27 mouse cellular contexts compared by ENCODE assay signal in the genomic region with DNA sequence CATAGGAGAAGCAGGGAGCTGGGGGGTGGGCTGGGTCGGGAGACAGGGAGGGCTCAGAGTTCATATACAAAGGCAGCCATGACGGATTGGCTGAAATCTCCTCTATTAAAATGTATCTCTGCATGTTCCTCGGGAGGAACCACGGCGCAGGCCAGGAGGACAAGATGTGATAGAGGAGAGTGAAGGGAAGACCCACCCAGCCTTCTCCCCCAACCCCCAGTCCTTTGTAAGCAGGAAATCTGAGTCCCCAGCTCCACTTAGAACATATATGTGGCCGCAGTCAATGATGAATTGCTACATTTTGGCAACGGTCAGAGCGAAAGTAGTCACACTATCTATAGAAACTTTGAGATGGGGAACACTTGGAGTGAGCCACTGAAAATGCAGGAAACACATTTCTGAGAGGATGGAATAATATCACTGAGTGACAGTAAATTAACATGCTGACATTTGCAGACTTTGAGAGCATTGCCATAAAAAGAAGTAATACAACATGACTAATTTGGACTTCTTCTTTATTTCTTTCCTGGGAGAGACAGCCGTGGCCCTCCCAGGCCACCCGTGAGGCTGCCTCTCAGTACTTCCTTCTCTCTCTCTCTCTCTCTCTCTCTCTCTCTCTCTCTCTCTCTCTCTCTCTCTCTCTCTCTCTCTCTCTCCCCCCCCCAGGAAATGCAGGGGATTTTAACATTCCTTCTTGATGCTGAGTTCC.
DNase-seq lines count a peak whose midpoint lies in the region; ATAC-seq and TF ChIP-seq lines count a peak whose summit lies in the region.
"Had no signal": no experiment of that assay in that cellular context is flagged by ENCODE, and none has a peak within 500 bp of the region (broad histone marks: within the 10 kb centered on the region; RNA-seq: fewer than 3 reads in every experiment).

No protein-coding gene starts in this region.

- no peaks in the 10 kb centered on the region for H3K9me3 ChIP-seq in kidney, postnatal 0 days (replicated peaks; ENCODE audit: low read length)
- H3K9me3 ChIP-seq in lung, postnatal 0 days (ENCODE audit: low read length): no peaks in the 10 kb centered on the region; the same call in 1 of the 2 replicates
- no peaks in the 10 kb centered on the region for H3K9me3 ChIP-seq in stomach, embryonic 14.5 days (ENCODE audit: control insufficient read depth, low read depth, low read length)
- no peaks in the 10 kb centered on the region for H3K9me3 ChIP-seq in hindbrain, embryonic 13.5 days
- H3K9me3 ChIP-seq: embryonic facial prominence, embryonic 10.5 days; embryonic facial prominence, embryonic 15.5 days; forebrain, embryonic 13.5 days; limb, embryonic 13.5 days; midbrain, embryonic 13.5 days had no signal

- 40% methylated on average over 10 of the region's 10 CpGs for WGBS in kidney, postnatal 0 days
- 42% methylated on average over 10 of the region's 10 CpGs for WGBS in lung, postnatal 0 days
- WGBS in stomach, embryonic 14.5 days: 21% methylated on average over 10 of the region's 10 CpGs
- WGBS in hindbrain, embryonic 13.5 days: 69% methylated on average over 10 of the region's 10 CpGs

- DNase-seq in kidney, postnatal 0 days (ENCODE audit: low spot score): peak; percentile 78
- DNase-seq in kidney, postnatal 25 days: no peak
- peak; percentile 12 for DNase-seq in lung, postnatal 0 days (ENCODE audit: low spot score)
- no peak for DNase-seq in lung, postnatal 14 days
- DNase-seq in urinary bladder, postnatal 4 days (ENCODE audit: low spot score in 2 of 2): no peak
- DNase-seq: adrenal gland, adult 2 months; B cell, adult 2 months; cerebellum, adult 2 months; cerebellum, postnatal 14 days; gastrocnemius, postnatal 25 days; heart, adult 18-20 months; heart, postnatal 4 days; kidney, postnatal 36 days; right cerebral cortex, postnatal 4 days; thymus, postnatal 14 days had no signal

- H3K36me3 ChIP-seq in kidney, postnatal 0 days (ENCODE audit: insufficient read depth, low read length): no peaks in the 10 kb centered on the region
- H3K36me3 ChIP-seq in lung, postnatal 0 days (ENCODE audit: insufficient read depth, low read length): no peaks in the 10 kb centered on the region
- no peaks in the 10 kb centered on the region for H3K36me3 ChIP-seq in stomach, embryonic 14.5 days (ENCODE audit: control insufficient read depth, insufficient read depth, low read length)
- no peaks in the 10 kb centered on the region for H3K36me3 ChIP-seq in hindbrain, embryonic 13.5 days
- H3K36me3 ChIP-seq: embryonic facial prominence, embryonic 10.5 days; embryonic facial prominence, embryonic 15.5 days; heart, embryonic 12.5 days; limb, embryonic 13.5 days; midbrain, embryonic 13.5 days; neural tube, embryonic 13.5 days had no signal

- H3K9ac ChIP-seq in kidney, postnatal 0 days (ENCODE audit: low read depth, low read length): no peak overlapping the region
- H3K9ac ChIP-seq in lung, postnatal 0 days (replicated peaks; ENCODE audit: low read depth): no peak overlapping the region
- H3K9ac ChIP-seq in stomach, embryonic 14.5 days (replicated peaks; ENCODE audit: low read depth, low read length): no peak overlapping the region
- H3K9ac ChIP-seq in hindbrain, embryonic 13.5 days: no peak overlapping the region
- H3K9ac ChIP-seq: embryonic facial prominence, embryonic 15.5 days; forebrain, embryonic 13.5 days; heart, embryonic 12.5 days; hindbrain, embryonic 14.5 days; limb, embryonic 13.5 days; midbrain, embryonic 13.5 days; neural tube, embryonic 13.5 days had no signal

- H3K4me3 ChIP-seq in kidney, postnatal 0 days (replicated peaks; ENCODE audit: low read depth, low read length): no peak overlapping the region
- H3K4me3 ChIP-seq in lung, postnatal 0 days (ENCODE audit: low read depth, low read length): no peak overlapping the region
- no peak overlapping the region for H3K4me3 ChIP-seq in stomach, embryonic 14.5 days (ENCODE audit: low read depth, low read length)
- H3K4me3 ChIP-seq in hindbrain, embryonic 13.5 days: no peak overlapping the region
- H3K4me3 ChIP-seq: embryonic facial prominence, embryonic 10.5 days; embryonic facial prominence, embryonic 15.5 days; forebrain, embryonic 13.5 days; heart, embryonic 12.5 days; limb, embryonic 13.5 days; midbrain, embryonic 13.5 days; neural tube, embryonic 13.5 days had no signal

- peaks cover 10% of the 10 kb centered on the region; the same call in 1 of the 2 replicates for H3K4me1 ChIP-seq in kidney, postnatal 0 days (replicated peaks; ENCODE audit: insufficient read depth, low read length)
- H3K4me1 ChIP-seq in lung, postnatal 0 days (ENCODE audit: insufficient read depth, low read depth, low read length): no peaks in the 10 kb centered on the region
- H3K4me1 ChIP-seq in stomach, embryonic 14.5 days (ENCODE audit: control insufficient read depth, insufficient read depth, low read length): peaks cover 15% of the 10 kb centered on the region; the same call in 1 of the 2 replicates
- H3K4me1 ChIP-seq in hindbrain, embryonic 13.5 days (replicated peaks): peaks cover 13% of the 10 kb centered on the region
- H3K4me1 ChIP-seq: embryonic facial prominence, embryonic 15.5 days; forebrain, embryonic 13.5 days; heart, embryonic 12.5 days; limb, embryonic 13.5 days had no signal

- H3K4me2 ChIP-seq in kidney, postnatal 0 days (ENCODE audit: low read length): no peak overlapping the region
- H3K4me2 ChIP-seq in lung, postnatal 0 days (replicated peaks; ENCODE audit: low read depth, low read length): no peak overlapping the region
- peak overlapping the region; percentile 26 for H3K4me2 ChIP-seq in stomach, embryonic 14.5 days (replicated peaks; ENCODE audit: low read depth, low read length)
- H3K4me2 ChIP-seq in hindbrain, embryonic 13.5 days: no peak overlapping the region
- H3K4me2 ChIP-seq: embryonic facial prominence, embryonic 15.5 days; forebrain, embryonic 13.5 days; heart, embryonic 12.5 days; hindbrain, embryonic 14.5 days; limb, embryonic 13.5 days; liver, embryonic 11.5 days; midbrain, embryonic 13.5 days; neural tube, embryonic 13.5 days had no signal

- no peak for TF ChIP-seq EP300 in lung, postnatal 0 days (IDR thresholded peaks at IDR 0.05)

- no peak for TF ChIP-seq CTCF in kidney, postnatal 0 days (IDR thresholded peaks at IDR 0.05; ENCODE audit: low read depth)
- no peak for TF ChIP-seq CTCF in lung, postnatal 0 days (IDR thresholded peaks at IDR 0.05)

- H3K27me3 ChIP-seq in kidney, postnatal 0 days (ENCODE audit: insufficient read depth, low read length): no peaks in the 10 kb centered on the region
- H3K27me3 ChIP-seq in lung, postnatal 0 days (replicated peaks; ENCODE audit: insufficient read depth, low read length): no peaks in the 10 kb centered on the region
- H3K27me3 ChIP-seq in stomach, embryonic 14.5 days (ENCODE audit: control insufficient read depth, insufficient read depth, low read length): no peaks in the 10 kb centered on the region
- no peaks in the 10 kb centered on the region for H3K27me3 ChIP-seq in hindbrain, embryonic 13.5 days
- H3K27me3 ChIP-seq: embryonic facial prominence, embryonic 15.5 days; forebrain, embryonic 13.5 days; heart, embryonic 12.5 days; limb, embryonic 13.5 days; midbrain, embryonic 13.5 days; neural tube, embryonic 13.5 days had no signal

- no peak for ATAC-seq in kidney, postnatal 0 days (replicated peaks; ENCODE audit: low FRiP score, low read depth)
- ATAC-seq in lung, postnatal 0 days: no peak
- ATAC-seq in stomach, embryonic 14.5 days (ENCODE audit: insufficient number of reproducible peaks, insufficient read depth, low FRiP score, low read depth): peak; percentile 66; the same call in 1 of the 2 replicates
- no peak for ATAC-seq in hindbrain, embryonic 13.5 days (ENCODE audit: low FRiP score)
- ATAC-seq: forebrain, embryonic 13.5 days; midbrain, embryonic 13.5 days had no signal

- no peak overlapping the region for H3K27ac ChIP-seq in kidney, postnatal 0 days
- no peak overlapping the region for H3K27ac ChIP-seq in lung, postnatal 0 days (ENCODE audit: low read length)
- peak overlapping the region; percentile 84 for H3K27ac ChIP-seq in stomach, embryonic 14.5 days (ENCODE audit: low read length)
- no peak overlapping the region for H3K27ac ChIP-seq in hindbrain, embryonic 13.5 days
- H3K27ac ChIP-seq: embryonic facial prominence, embryonic 10.5 days; embryonic facial prominence, embryonic 15.5 days; forebrain, embryonic 13.5 days; hindbrain, embryonic 14.5 days; limb, embryonic 13.5 days; macrophage; midbrain, embryonic 13.5 days; neural tube, embryonic 13.5 days had no signal

Comparison
In these comparisons a context has a peak if more than half of its experiments do, and no peak if none do; other contexts are left out.
1. DNase-seq: peak in kidney, postnatal 0 days (single experiment) and lung, postnatal 0 days (single experiment); none in kidney, postnatal 25 days (0 of 2), lung, postnatal 14 days (single experiment) and urinary bladder, postnatal 4 days (0 of 2).